Mouse (Mus musculus) thymus, adult 2 months (tissue): ENCODE results near the gene Tmem268.

Experiments
- CTCF ChIP-seq: fragments of 200-500 bp; IDR thresholded peaks from 2 replicates; pipeline ENCODE4 v1.5.1; 2012; ENCODE audit warnings: mild to moderate bottlenecking, control low read depth, low read length, moderate library complexity, borderline replicate concordance; ENCODE audit not compliant: control insufficient read depth, poor library complexity, insufficient read depth; ENCODE audit errors: extremely low read depth
- POLR2A ChIP-seq: fragments of 200-500 bp; IDR thresholded peaks from 2 replicates; pipeline ENCODE4 v1.6.1; 2012; ENCODE audit warnings: mild to moderate bottlenecking, low read length, control low read depth, moderate library complexity; ENCODE audit not compliant: control insufficient read depth, poor library complexity, insufficient read depth; ENCODE audit errors: extremely low read depth

DNA sequence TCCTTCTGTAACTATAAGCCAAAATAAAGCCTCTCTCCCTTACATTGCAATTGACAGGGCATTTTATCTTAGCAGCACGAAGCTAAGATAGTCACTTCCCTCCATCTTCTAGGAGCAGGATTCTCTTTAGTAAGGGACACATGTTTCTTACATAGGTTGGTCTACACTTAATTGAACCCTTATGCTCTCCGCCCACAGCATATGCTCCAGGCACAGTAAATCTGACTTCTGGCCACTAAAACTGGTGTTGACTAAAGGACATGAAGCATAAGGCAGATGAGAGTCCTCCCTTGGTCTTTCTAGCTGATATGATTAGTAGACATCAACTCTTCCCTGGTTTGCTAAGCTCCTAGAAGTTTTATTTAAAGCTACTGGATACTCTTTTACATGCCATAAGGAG, 45.7 kb upstream of the Tmem268 start:
- TF ChIP-seq CTCF (no peak), POLR2A (no peak)
